Mouse (Mus musculus): ENCODE measurements at regions not wholly inside any gene's neighbourhood (a gene's known extent, or its start where the extent isn't known, plus 50 kb on each side); places are given as distances from the start of the nearest gene placed in this dataset.

DNA sequence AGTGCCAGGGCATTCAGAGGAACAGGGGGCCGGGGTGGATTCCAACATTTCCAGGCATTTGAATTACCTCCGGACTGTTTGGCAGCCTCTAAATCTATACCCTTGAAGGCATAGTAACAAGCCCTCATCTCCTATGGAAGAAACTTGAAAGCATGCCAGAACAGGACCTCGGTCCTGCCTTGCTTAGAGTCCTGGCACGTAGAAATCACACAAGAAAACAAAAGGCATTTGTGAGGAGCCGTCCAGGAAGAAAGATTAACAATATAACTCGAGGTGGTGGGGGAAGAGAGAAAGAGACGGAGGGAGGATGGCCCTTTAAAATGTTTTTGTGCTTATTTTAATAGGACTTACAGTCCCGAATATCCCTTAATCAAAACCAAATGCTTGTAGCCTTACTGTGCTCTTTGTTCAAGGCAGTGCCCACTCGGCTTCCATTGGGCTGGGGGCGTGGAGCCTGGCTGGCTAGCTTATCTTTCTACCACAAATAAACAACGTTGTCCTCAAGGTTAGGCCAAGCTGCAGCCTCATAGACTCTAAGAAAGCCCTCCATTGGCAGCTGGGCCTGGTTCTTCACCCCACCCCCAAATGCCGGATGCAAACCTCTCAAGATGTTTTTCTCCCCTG, 505.9 kb downstream of the Tmem38b start:
- TF ChIP-seq ETS1 (IDR thresholded peaks at IDR 0.05; ENCODE audit: low read depth, low read length) (no peak), POLR2AphosphoS5 (IDR thresholded peaks at IDR 0.05; ENCODE audit: borderline replicate concordance, low read depth, low read length) (no peak), CTCF (IDR thresholded peaks at IDR 0.05 in 2 of 3, conservative IDR thresholded peaks at IDR 0.05 in 1 of 3; ENCODE audit: control insufficient read depth in 1 of 3, insufficient read depth in 1 of 3, low read depth in 2 of 3, low read length in 3 of 3, poor library complexity in 1 of 3, severe bottlenecking in 1 of 3) (no peak), SIN3A (IDR thresholded peaks at IDR 0.05; ENCODE audit: low read length) (no peak)
- Histone ChIP-seq H3K4me1 (ENCODE audit: control insufficient read depth in 1 of 2, insufficient read depth in 2 of 2, low read length in 2 of 2) (no peaks in the 10 kb centered on the region), H3K27ac (ENCODE audit: control insufficient read depth, low read depth, low read length) (no peak overlapping the region), H3K27me3 (ENCODE audit: control insufficient read depth in 1 of 2, insufficient read depth in 2 of 2, low read length in 2 of 2) (no peaks in the 10 kb centered on the region), H3K9ac (ENCODE audit: control insufficient read depth, low read depth, low read length, poor library complexity, severe bottlenecking) (no peak overlapping the region), H3K79me2 (ENCODE audit: control insufficient read depth, insufficient read depth, low read length, poor library complexity) (no peaks in the 10 kb centered on the region), H3K36me3 (ENCODE audit: control insufficient read depth in 1 of 2, insufficient read depth in 2 of 2, low read length in 2 of 2) (no peaks in the 10 kb centered on the region), H3K9me3 (replicated peaks; ENCODE audit: insufficient read depth, low read length) (no peaks in the 10 kb centered on the region), H3K4me3 (ENCODE audit: control insufficient read depth in 1 of 2, insufficient read depth in 1 of 2, low read depth in 2 of 2, low read length in 2 of 2) (no peak overlapping the region; a peak in 1 of 4 replicates)
- no peak for DNase-seq (ENCODE audit: low read depth, low spot score)

DNA sequence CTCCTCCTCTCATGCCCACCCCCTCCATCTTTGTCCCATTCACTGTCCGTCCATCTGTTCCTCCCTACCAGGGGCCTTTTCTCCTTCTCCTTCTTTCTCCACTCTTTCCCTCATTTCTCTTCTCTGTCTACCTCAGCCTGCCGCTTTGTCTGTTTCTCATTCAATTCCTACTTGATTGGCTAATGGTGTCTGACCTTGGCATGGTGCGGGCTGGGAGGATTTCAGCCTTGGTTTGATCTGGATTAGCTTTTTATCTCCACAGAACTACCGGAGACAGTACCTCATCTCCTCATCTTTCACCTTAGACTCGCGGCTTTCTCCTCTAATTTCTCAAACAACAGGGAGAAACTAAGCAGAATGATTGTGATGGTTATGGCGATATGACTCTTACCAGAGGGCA, 506.4 kb downstream of the Tmem38b start:
- TF ChIP-seq E2F4 (IDR thresholded peaks at IDR 0.05; ENCODE audit: borderline replicate concordance, low read depth, low read length) (no peak), MAZ (IDR thresholded peaks at IDR 0.05; ENCODE audit: low read depth, low read length) (no peak), POLR2AphosphoS2 (IDR thresholded peaks at IDR 0.05; ENCODE audit: low read length) (no peak), RAD21 (IDR thresholded peaks at IDR 0.05; ENCODE audit: low read depth, low read length) (no peak), POLR2A (IDR thresholded peaks at IDR 0.05; ENCODE audit: control insufficient read depth in 1 of 2, insufficient read depth in 1 of 2, low read depth in 1 of 2, low read length in 2 of 2, poor library complexity in 1 of 2) (no peak), ZNF384 (IDR thresholded peaks at IDR 0.05; ENCODE audit: low read depth, low read length) (no peak), CHD1 (IDR thresholded peaks at IDR 0.05; ENCODE audit: low read depth, low read length) (no peak), BHLHE40 (IDR thresholded peaks at IDR 0.05; ENCODE audit: borderline replicate concordance, low read depth, low read length) (no peak), MAFK (IDR thresholded peaks at IDR 0.05; ENCODE audit: borderline replicate concordance, low read depth, low read length) (no peak), TCF12 (IDR thresholded peaks at IDR 0.05; ENCODE audit: low read depth, low read length) (no peak), TAL1 (IDR thresholded peaks at IDR 0.05; ENCODE audit: low read length) (no peak), UBTF (IDR thresholded peaks at IDR 0.05; ENCODE audit: borderline replicate concordance, insufficient read depth, low read depth, low read length) (no peak), MAX (IDR thresholded peaks at IDR 0.05; ENCODE audit: low read length) (no peak), MEF2A (IDR thresholded peaks at IDR 0.05; ENCODE audit: extremely low read depth, insufficient replicate concordance, low read depth, low read length, poor library complexity, severe bottlenecking) (no peak), POLR2AphosphoS5 (IDR thresholded peaks at IDR 0.05; ENCODE audit: borderline replicate concordance, low read depth, low read length) (no peak), ELF1 (IDR thresholded peaks at IDR 0.05; ENCODE audit: low read depth, low read length) (no peak), ETS1 (IDR thresholded peaks at IDR 0.05; ENCODE audit: low read depth, low read length) (no peak), MYB (IDR thresholded peaks at IDR 0.05; ENCODE audit: low read depth, low read length) (no peak), JUND (IDR thresholded peaks at IDR 0.05; ENCODE audit: low read depth, low read length) (no peak)
- H3K9ac ChIP-seq (ENCODE audit: control insufficient read depth, low read depth, low read length, poor library complexity, severe bottlenecking) = no peak overlapping the region
- no peaks in the 10 kb centered on the region for H3K4me1 ChIP-seq (ENCODE audit: control insufficient read depth in 1 of 2, insufficient read depth in 2 of 2, low read length in 2 of 2)
- H3K27me3 ChIP-seq (ENCODE audit: control insufficient read depth in 1 of 2, insufficient read depth in 2 of 2, low read length in 2 of 2) = no peaks in the 10 kb centered on the region
- no peaks in the 10 kb centered on the region for H3K79me2 ChIP-seq (ENCODE audit: control insufficient read depth, insufficient read depth, low read length, poor library complexity)
- no peaks in the 10 kb centered on the region for H3K36me3 ChIP-seq (ENCODE audit: control insufficient read depth in 1 of 2, insufficient read depth in 2 of 2, low read length in 2 of 2)
- H3K9me3 ChIP-seq (replicated peaks; ENCODE audit: insufficient read depth, low read length) = no peaks in the 10 kb centered on the region
- no peak overlapping the region for H3K4me3 ChIP-seq (ENCODE audit: control insufficient read depth in 1 of 2, insufficient read depth in 1 of 2, low read depth in 2 of 2, low read length in 2 of 2)
- no peak overlapping the region for H3K27ac ChIP-seq (ENCODE audit: control insufficient read depth, low read depth, low read length)
- no peak for DNase-seq (ENCODE audit: low read depth, low spot score)
